Mouse (Mus musculus) cerebellum, adult 9-11 months (tissue): ENCODE measurements at regions not wholly inside any gene's neighbourhood (a gene's known extent, or its start where the extent isn't known, plus 50 kb on each side); places are given as distances from the start of the nearest gene placed in this dataset.
"Not testable (repeated sequence)": the region's sequence is repeated elsewhere in the genome, so short reads cannot be mapped to it uniquely, and the experiment has no call there.

Source experiments
- DNase-seq: peaks from one replicate; pipeline ENCODE4 v3.0.0; 2022

DNA sequence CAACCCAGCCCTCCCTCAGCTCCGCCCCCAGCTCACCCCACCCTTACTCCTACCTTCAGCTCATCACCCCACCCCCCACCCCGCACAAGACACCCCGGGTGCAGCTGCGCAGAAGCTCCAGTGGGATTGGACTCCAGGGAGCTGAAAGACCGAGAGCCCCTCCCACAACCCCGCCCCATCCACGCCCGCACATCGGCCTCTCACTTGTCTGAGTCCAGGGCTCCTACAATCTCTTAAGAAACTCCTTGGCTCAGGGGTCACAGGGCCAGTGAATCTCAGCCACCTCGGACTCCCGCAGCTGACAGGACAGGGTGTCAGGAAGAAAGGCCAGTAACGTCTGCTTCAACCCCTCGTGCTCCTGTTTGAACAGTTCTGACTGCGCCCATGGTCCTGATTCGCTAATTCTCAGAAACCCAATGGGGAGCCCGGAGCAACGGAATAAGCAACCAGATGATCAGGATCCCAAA is 120.7 kb downstream of the Map1s start:
- peak; percentile 70 for DNase-seq

DNA sequence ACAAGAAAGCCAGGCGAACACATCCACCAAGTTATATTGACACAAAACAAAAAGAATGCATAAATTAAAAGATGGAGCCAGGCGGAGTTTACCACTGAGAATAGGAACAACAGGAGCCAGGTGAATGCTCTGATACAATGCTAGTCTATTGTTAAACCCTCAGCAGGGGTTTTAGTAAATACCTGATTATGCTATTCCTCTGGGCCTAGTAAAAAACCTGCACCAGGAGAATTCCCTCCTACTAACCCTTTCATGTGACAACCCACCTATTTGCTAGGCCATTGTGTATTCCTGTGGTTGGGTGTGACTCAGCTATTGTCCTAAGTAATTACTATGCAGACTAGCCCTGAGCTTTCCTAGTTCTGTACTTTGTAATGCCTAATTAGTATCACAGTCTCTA is 122.8 kb downstream of the Map1s start:
- not testable (repeated sequence) for DNase-seq
